Mouse (Mus musculus) CH12.LX (cell line): ENCODE data around the gene Tcp11. TPM values are rescaled to one million over a fixed set of nuclear protein-coding genes. Genes with fewer than 3 reads are reported as not detected.
A peak's percentile ranks its signal among the peaks of the same experiment; 100 is the strongest.

Source experiments
- DNase-seq: peaks from one replicate; pipeline ENCODE4 v3.0.0-alpha.2; 2013; ENCODE audit errors: extremely low read depth
- H3K27ac ChIP-seq: 2 replicates; pipeline ENCODE4 v1.5.1; 2012; ENCODE audit warnings: low read depth, mild to moderate bottlenecking, control low read depth, moderate library complexity; ENCODE audit not compliant: insufficient read depth
- H3K27me3 ChIP-seq: replicated peaks from 2 replicates; pipeline ENCODE3; 2012; ENCODE audit warnings: inconsistent platforms
- H3K36me3 ChIP-seq, 2 experiments: replicated peaks in 1 of 2; 2 replicates each; pipeline versions ENCODE3 to v1.6.1; 2012; ENCODE audit warnings: inconsistent platforms in 1 of 2, low read length in 1 of 2, mild to moderate bottlenecking in 1 of 2, mixed read lengths in 1 of 2, moderate library complexity in 1 of 2; ENCODE audit not compliant: control insufficient read depth in 1 of 2, insufficient read depth in 1 of 2
- H3K4me1 ChIP-seq, 2 experiments: 2 replicates each; pipeline ENCODE4 v1.6.1; 2012; ENCODE audit warnings: inconsistent platforms in 1 of 2, moderate library complexity in 1 of 2; ENCODE audit not compliant: insufficient read depth in 2 of 2, control insufficient read depth in 1 of 2
- H3K4me2 ChIP-seq: 2 replicates; pipeline ENCODE4 v1.6.1; 2012; ENCODE audit warnings: low read depth, mild to moderate bottlenecking, control low read depth; ENCODE audit not compliant: poor library complexity, insufficient read depth, severe bottlenecking
- H3K4me3 ChIP-seq, 3 experiments: fragments of 150-350 bp in 1 of 3; sonication (generic) in 1 of 3; replicated peaks in 1 of 3; 2 replicates each; pipeline versions ENCODE3 to v1.5.1; 2011 to 2012; ENCODE audit warnings: low read depth in 2 of 3, low read length in 2 of 3, mild to moderate bottlenecking in 2 of 3, moderate library complexity in 2 of 3, control low read depth in 1 of 3, improper control_type of control experiment in 1 of 3, inconsistent platforms in 1 of 3, mixed read lengths in 1 of 3; ENCODE audit not compliant: poor library complexity in 1 of 3
- H3K79me2 ChIP-seq: replicated peaks from 2 replicates; pipeline ENCODE4 v1.6.1; 2012; ENCODE audit warnings: mild to moderate bottlenecking, moderate library complexity; ENCODE audit not compliant: control insufficient read depth, poor library complexity, insufficient read depth, severe bottlenecking; ENCODE audit errors: extremely low read depth
- H3K9ac ChIP-seq: 2 replicates; pipeline ENCODE4 v1.6.1; 2012; ENCODE audit warnings: low read depth, mild to moderate bottlenecking, control low read depth, moderate library complexity; ENCODE audit not compliant: insufficient read depth
- H3K9me3 ChIP-seq: replicated peaks from 2 replicates; pipeline ENCODE3; 2012; ENCODE audit warnings: low read length, inconsistent platforms, mixed read lengths
- CHD2 ChIP-seq: IDR thresholded peaks from 2 replicates; pipeline ENCODE4 v1.6.1; 2011; ENCODE audit warnings: low read length, improper control_type of control experiment
- CTCF ChIP-seq, 2 experiments: IDR thresholded peaks in 1 of 2; conservative IDR thresholded peaks in 1 of 2; 2 replicates each; pipeline ENCODE4 v1.5.1; 2011 to 2012; ENCODE audit warnings: low read depth in 2 of 2, low read length in 2 of 2, improper control_type of control experiment in 1 of 2, inconsistent platforms in 1 of 2, mild to moderate bottlenecking in 1 of 2, moderate library complexity in 1 of 2
- ELF1 ChIP-seq: IDR thresholded peaks from 2 replicates; pipeline ENCODE4 v1.6.1; 2014; ENCODE audit warnings: low read depth, mild to moderate bottlenecking, inconsistent platforms, low read length, improper control_type of control experiment
- ETS1 ChIP-seq: conservative IDR thresholded peaks from 2 replicates; pipeline ENCODE4 v1.6.1; 2012; ENCODE audit warnings: low read depth, mild to moderate bottlenecking, inconsistent platforms, low read length, improper control_type of control experiment, moderate library complexity
- GABPA ChIP-seq: IDR thresholded peaks from 2 replicates; pipeline ENCODE4 v1.6.1; 2012; ENCODE audit warnings: low read depth, low read length, improper control_type of control experiment, inconsistent platforms; ENCODE audit not compliant: insufficient replicate concordance
- HCFC1 ChIP-seq: IDR thresholded peaks from 2 replicates; pipeline ENCODE4 v1.6.1; 2012; ENCODE audit warnings: low read depth, mild to moderate bottlenecking, inconsistent platforms, low read length, improper control_type of control experiment
- IRF4 ChIP-seq: IDR thresholded peaks from 2 replicates; pipeline ENCODE4 v1.6.1; 2014; ENCODE audit warnings: low read depth, mild to moderate bottlenecking, inconsistent platforms, low read length, improper control_type of control experiment
- JUN ChIP-seq: IDR thresholded peaks from 2 replicates; pipeline ENCODE4 v1.6.1; 2011; ENCODE audit warnings: low read depth, mild to moderate bottlenecking, low read length, improper control_type of control experiment, moderate library complexity; ENCODE audit not compliant: insufficient read depth
- JUND ChIP-seq: conservative IDR thresholded peaks from 2 replicates; pipeline ENCODE4 v1.6.1; 2011; ENCODE audit warnings: low read depth, low read length, improper control_type of control experiment
- MAZ ChIP-seq: IDR thresholded peaks from 2 replicates; pipeline ENCODE4 v1.6.1; 2012; ENCODE audit warnings: low read depth, mild to moderate bottlenecking, inconsistent platforms, low read length, improper control_type of control experiment, moderate library complexity
- MYC ChIP-seq: IDR thresholded peaks from 2 replicates; pipeline ENCODE4 v1.6.1; 2011; ENCODE audit warnings: low read depth, mild to moderate bottlenecking, improper control_type of control experiment, low read length
- NRF1 ChIP-seq: IDR thresholded peaks from 2 replicates; pipeline ENCODE4 v1.6.1; 2014; ENCODE audit warnings: low read depth, mild to moderate bottlenecking, inconsistent platforms, low read length, improper control_type of control experiment, moderate library complexity
- POLR2A ChIP-seq: IDR thresholded peaks from 2 replicates; pipeline ENCODE4 v1.6.1; 2011; ENCODE audit warnings: low read depth, mild to moderate bottlenecking, improper control_type of control experiment, low read length
- POLR2AphosphoS2 ChIP-seq: IDR thresholded peaks from 2 replicates; pipeline ENCODE4 v1.6.1; 2011; ENCODE audit warnings: low read depth, low read length, improper control_type of control experiment
- RCOR1 ChIP-seq: conservative IDR thresholded peaks from 2 replicates; pipeline ENCODE4 v1.6.1; 2012; ENCODE audit warnings: low read depth, mild to moderate bottlenecking, inconsistent platforms, low read length, improper control_type of control experiment
- SIN3A ChIP-seq: IDR thresholded peaks from 2 replicates; pipeline ENCODE4 v1.6.1; 2012; ENCODE audit warnings: low read length, improper control_type of control experiment, inconsistent platforms
- SMC3 ChIP-seq: IDR thresholded peaks from 2 replicates; pipeline ENCODE4 v1.6.1; 2011; ENCODE audit warnings: low read depth, low read length, improper control_type of control experiment
- TCF12 ChIP-seq: IDR thresholded peaks from 2 replicates; pipeline ENCODE4 v1.6.1; 2014; ENCODE audit warnings: low read depth, mild to moderate bottlenecking, inconsistent platforms, low read length, improper control_type of control experiment
- ZMIZ1 ChIP-seq: IDR thresholded peaks from 2 replicates; pipeline ENCODE4 v1.6.1; 2012; ENCODE audit warnings: low read depth, mild to moderate bottlenecking, inconsistent platforms, low read length, improper control_type of control experiment
- ZNF384 ChIP-seq: IDR thresholded peaks from 2 replicates; pipeline ENCODE4 v1.6.1; 2012; ENCODE audit warnings: low read depth, low read length, improper control_type of control experiment, inconsistent platforms
- dilution Hi-C: fragments of 300-500 bp; cut with MboI; formaldehyde crosslinking; loops from 2 replicates; pipeline ENCODE4 v1.14.3; 2020; ENCODE audit warnings: low sequenced_read_pairs; ENCODE audit not compliant: extremely low pct_unique_long_range_greater_than_20kb, extremely low pct_ligation_motif_present
- in situ Hi-C: fragments of 300-500 bp; cut with MboI; formaldehyde crosslinking; loops from 3 replicates; pipeline ENCODE4 v1.14.3; 2019; ENCODE audit warnings: low sequenced_read_pairs, low pct_ligation_motif_present, low pct_unique_long_range_greater_than_20kb, mixed read lengths
- polyA plus RNA-seq: library from polyadenylated mRNA; unstranded; fragments of >175 nt; gene quantifications from 2 replicates; pipeline ENCODE4 v1.2.1, GENCODE M21; 2012; ENCODE audit warnings: low read depth; ENCODE audit not compliant: insufficient read length
- total RNA-seq, 2 experiments: library from RNA; depleted of rRNA; stranded (reverse); fragments of 300-350 nt in 1 of 2; fragments of >200 nt in 1 of 2; gene quantifications; 2 replicates each; pipeline ENCODE4 v1.2.3; 2012 to 2014

Gene Tcp11
- total and polyA plus RNA-seq, 3 experiments = not detected

DNA sequence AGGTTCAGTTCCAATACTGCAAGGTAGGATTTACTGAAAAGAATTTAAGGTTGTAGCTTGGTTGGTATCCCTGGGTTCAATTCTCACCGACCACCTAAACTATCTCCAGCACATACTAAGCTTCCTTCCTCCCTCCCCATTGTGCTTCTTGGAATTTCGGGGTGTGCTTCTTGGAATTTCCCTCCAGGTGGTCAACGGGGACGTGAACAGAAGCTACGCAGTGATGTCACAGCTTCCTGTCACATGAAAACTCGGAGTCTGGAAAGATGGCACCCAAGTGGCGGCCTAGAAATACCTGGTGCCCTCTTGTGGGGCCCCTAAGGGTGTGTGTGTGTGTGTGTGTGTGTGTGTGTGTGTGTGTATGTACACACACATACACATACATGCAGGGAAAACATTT is 1.4 kb upstream of the Tcp11 start:
- in situ Hi-C loops = loop anchor here (5.0 to 25.0 kb wide), 2 partner anchors 80 to 230 kb away; partner anchors contain the start of gene Fance
- H3K9ac ChIP-seq = no peak overlapping the region
- H3K4me2 ChIP-seq = no peak overlapping the region

GRCm38 (mm10) chr17:28081385-28081784 is 946 bp upstream of the Tcp11 start:
- Histone ChIP-seq H3K27ac (no peak overlapping the region), H3K9ac (no peak overlapping the region), H3K4me3 (no peak overlapping the region), H3K4me1 (peaks cover 6 to 17% of the 10 kb centered on the region in 2 experiments; a peak in 3 of 4 replicates), H3K36me3 (no peaks in the 10 kb centered on the region), H3K27me3 (peaks cover 37% of the 10 kb centered on the region), H3K9me3 (peaks cover 5% of the 10 kb centered on the region), H3K79me2 (no peaks in the 10 kb centered on the region), H3K4me2 (no peak overlapping the region)
- DNase-seq = no peak
- in situ Hi-C loops = loop anchor here (5.0 to 25.0 kb wide), 2 partner anchors 81 to 231 kb away; partner anchors contain the start of gene Fance
- dilution Hi-C loops = no loop called here
- no peak for TF ChIP-seq NRF1
- TF ChIP-seq HCFC1 = no peak
- no peak for TF ChIP-seq SIN3A
- TF ChIP-seq SMC3 = peak; percentile 10; the same call in 1 of the 2 replicates
- TF ChIP-seq CTCF (conservative IDR thresholded peaks at IDR 0.05 in 1 of 2, IDR thresholded peaks at IDR 0.05 in 1 of 2; ENCODE audit: low read depth in 2 of 2, low read length in 2 of 2) = peak; percentile 12 to 44; a peak in 2 of 4 replicates

More for the DNA sequence above, 1.4 kb upstream of the Tcp11 start:
- peaks cover 5% of the 10 kb centered on the region for H3K9me3 ChIP-seq
- dilution Hi-C loops = no loop called here
- no peak overlapping the region for H3K4me3 ChIP-seq
- H3K79me2 ChIP-seq = no peaks in the 10 kb centered on the region
- peaks cover 36% of the 10 kb centered on the region for H3K27me3 ChIP-seq
- no peak for DNase-seq
- H3K4me1 ChIP-seq = peaks cover 8 to 17% of the 10 kb centered on the region in 2 experiments
- H3K36me3 ChIP-seq = no peaks in the 10 kb centered on the region
- H3K27ac ChIP-seq = no peak overlapping the region
- TF ChIP-seq IRF4 (no peak), JUND (no peak), MAZ (no peak), JUN (no peak), MYC (no peak), CTCF (conservative IDR thresholded peaks at IDR 0.05 in 1 of 2, IDR thresholded peaks at IDR 0.05 in 1 of 2; ENCODE audit: low read depth in 2 of 2, low read length in 2 of 2) (no peak), ZNF384 (no peak), RCOR1 (no peak), CHD2 (no peak), TCF12 (no peak), ETS1 (no peak), ZMIZ1 (no peak), GABPA (no peak), POLR2A (no peak), ELF1 (no peak), POLR2AphosphoS2 (no peak), NRF1 (no peak)
- TF ChIP-seq, all 38 proteins: peak for 0
